Mouse (Mus musculus): ENCODE measurements around the gene Sept9.

Sept9 gene

GRCm38 (mm10) chr11:117176900-117177299 is 22.6 kb upstream of the Sept9 start:
- no peak for DNase-seq

DNA sequence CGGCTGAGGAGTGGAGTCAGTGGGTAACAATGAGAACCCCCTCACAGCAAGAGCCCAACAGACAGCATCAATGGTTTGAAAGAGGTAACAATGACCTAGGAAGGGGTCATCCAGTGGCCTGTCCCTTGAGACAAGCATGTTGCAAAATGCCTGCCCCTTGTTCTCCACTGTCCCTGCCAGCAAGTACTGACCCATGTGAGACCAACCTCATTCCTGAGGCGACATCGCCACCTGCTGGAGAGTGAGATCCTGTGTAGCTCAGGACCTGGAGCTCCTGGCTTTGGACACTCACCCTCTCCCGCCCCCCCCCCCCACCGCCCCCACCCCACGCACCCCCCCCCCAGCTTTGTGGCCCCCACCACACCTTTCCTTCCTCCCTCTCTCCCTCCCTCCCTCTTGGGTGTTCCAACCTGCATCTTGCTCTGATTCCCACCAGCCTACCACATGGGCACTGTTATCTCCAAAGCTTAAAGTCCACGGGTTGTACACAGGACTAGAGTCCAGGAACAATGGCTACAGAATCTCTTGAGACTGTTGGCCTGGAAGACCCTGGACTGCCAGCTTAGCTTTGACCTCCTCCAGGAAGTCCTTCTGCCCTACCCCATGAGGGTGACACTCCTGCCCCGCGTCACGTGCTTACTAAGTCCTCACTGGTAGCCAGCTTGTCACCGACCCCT is 22.0 kb upstream of the Sept9 start:
- DNase-seq = peak; percentile 87

DNA sequence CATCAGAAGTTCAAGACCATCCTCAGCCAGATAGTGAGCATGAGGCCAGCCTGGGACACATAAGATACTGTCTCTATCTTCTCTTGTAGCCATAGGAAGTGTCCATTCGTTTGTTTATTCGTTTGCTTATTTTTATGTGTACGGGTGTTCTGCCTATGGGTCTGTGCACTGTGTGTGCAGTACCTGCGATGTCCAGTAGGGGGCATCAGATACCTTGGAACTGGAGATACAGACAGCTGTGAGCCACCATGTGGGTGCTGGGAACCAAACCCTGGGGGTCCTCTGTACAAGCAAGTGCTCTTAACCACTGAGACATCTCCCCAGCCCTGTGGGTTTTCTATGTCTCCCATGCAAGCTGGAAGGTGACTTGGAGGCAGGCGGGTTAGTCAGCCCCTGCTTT is 19.6 kb upstream of the Sept9 start:
- peak; percentile 42 to 45 for DNase-seq

DNA sequence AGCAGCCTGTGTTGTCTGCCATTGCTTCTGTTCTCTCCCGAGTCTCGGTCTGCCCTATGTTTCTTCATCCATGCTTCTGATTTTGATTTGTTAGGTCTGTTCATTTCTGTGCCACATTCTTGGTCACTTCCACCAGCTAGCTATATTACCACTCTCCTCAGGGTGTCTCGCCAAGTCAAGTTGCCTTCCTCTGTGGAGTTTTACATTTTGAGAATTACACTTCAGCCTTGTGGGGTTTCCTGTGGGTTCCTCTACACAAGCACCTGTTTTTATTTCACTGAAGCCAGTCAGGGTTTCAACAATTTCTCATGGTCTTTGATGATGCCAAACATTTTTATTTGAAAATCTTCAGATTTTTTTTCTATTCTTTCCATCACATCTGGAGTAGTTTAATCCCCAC is 16.7 kb upstream of the Sept9 start:
- DNase-seq = no peak

- no peak for DNase-seq
Observed at GRCm38 (mm10) chr11:117183299-117183698, 16.2 kb upstream of the Sept9 start.

GRCm38 (mm10) chr11:117183841-117184240 is 15.6 kb upstream of the Sept9 start:
- no peak for DNase-seq

GRCm38 (mm10) chr11:117185076-117185933 is 14.2 kb upstream of the Sept9 start:
- DNase-seq = no peak

- no peak for DNase-seq
Observed at GRCm38 (mm10) chr11:117191524-117191923, 7.9 kb upstream of the Sept9 start.

GRCm38 (mm10) chr11:117194475-117194937 is 5.0 kb upstream of the Sept9 start:
- DNase-seq = no peak

DNA sequence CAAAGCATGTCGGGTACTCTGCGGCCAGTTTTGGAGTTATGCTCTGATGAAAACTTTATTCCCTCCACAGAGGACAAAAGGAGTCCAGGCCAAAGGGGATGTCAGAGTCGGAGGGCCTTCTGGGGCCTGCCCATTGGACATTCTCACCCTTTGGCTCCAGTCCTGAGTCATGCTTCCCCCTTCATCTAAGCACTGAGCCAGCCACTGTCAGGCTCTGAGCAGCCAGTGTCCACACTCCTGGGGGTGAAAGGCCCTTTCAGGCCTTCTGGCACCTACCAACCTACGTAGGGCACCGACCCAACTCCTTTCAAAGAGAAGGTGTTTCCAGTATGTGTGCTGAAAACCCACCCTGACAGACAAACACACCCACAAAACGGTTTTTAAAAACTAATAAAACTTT is 3.8 kb upstream of the Sept9 start:
- no peak for DNase-seq

GRCm38 (mm10) chr11:117196681-117197080 is 2.8 kb upstream of the Sept9 start:
- no peak for DNase-seq

DNA sequence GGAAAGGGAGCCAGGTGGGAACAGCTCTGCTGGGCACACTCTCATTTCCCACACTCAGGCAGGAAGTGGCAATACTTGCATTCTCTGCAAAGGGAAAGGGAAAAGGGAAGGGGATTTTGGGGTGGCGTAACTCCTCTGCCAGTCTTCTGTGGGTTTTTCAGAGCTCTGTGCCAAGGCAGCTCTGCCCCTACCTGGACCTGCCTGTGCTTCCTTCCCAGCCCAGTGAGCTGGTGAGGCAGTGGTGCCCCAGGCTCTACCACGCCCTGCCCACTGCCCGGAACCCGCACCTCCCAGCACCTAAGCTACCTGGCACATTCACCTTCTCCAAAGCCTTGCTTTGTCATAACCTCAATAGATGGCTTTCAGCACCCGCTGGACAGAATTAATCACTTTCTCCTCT is 1.3 kb upstream of the Sept9 start:
- DNase-seq = no peak

GRCm38 (mm10) chr11:117201846-117202245 is 2.4 kb downstream of the Sept9 start:
- DNase-seq = no peak

DNA sequence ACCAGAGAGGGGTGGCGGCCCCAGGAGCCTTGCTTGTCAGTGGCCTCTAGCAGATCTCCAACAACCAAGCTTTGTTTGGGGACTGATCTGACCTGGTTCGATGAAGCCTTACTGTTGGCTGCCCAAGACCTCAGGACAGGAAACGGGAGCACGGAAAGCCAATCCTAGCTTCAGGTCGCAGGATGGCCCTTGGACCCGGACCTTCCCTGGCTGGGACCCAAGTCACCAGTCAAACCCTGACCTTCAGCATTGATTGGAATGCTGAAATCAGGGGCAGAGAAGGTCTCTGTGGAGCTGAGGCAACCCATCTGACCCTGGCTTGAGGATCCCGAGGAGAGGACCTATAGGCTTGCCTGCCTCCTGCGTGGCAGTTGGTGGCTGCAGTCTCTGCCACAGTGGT is 5.1 kb downstream of the Sept9 start:
- DNase-seq = no peak

- DNase-seq = no peak
Observed at GRCm38 (mm10) chr11:117205042-117205441, 5.6 kb downstream of the Sept9 start.

GRCm38 (mm10) chr11:117205447-117205846 is 6.0 kb downstream of the Sept9 start:
- no peak for DNase-seq

DNA sequence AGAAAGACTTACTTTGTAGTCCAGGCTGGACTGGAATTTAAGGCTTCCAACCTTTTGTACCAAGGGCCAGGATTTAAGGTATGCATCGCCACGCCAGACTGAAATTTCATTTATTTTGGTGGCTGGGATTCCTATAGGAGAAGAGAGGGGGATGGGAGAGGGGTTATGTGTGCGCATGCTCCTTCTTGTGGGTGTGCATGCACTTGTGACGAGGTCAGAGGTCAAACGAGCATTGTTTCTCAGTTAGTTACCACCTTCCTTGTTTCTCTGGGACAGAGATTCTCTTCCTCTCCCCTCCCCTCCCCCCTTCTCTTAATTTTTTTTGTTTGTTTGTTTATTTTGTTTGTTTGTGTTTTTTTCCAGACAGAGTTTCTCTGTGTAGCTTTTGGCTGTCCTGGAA is 8.0 kb downstream of the Sept9 start:
- no peak for DNase-seq

- no peak for DNase-seq
Observed at GRCm38 (mm10) chr11:117208151-117208673, 8.8 kb downstream of the Sept9 start.

- DNase-seq = no peak
Observed at GRCm38 (mm10) chr11:117216713-117217112, 17.3 kb downstream of the Sept9 start.

DNA sequence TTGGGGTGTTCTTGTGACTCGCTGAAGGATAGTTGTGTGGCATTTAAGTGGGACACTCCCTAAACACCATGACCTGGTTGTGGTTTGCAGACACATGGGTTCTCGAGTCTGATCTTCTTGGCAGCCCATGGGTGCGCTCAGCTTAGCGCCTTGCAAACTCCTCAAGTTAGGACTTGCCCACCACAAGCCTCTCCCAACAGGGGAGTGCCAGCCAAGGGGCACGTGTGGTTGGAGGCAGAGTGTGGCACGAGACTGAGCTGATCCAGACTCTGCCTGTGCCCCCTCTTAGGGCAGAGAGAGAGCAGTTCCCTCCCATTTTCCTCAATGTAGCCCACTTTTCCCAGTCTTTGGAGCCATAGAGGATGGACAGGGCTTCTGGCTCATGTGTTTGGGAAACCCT is 18.6 kb downstream of the Sept9 start:
- DNase-seq = no peak

- no peak for DNase-seq
Observed at GRCm38 (mm10) chr11:117218498-117218897, 19.0 kb downstream of the Sept9 start.

GRCm38 (mm10) chr11:117220777-117221176 is 21.3 kb downstream of the Sept9 start:
- DNase-seq = no peak

- DNase-seq = no peak
Observed at GRCm38 (mm10) chr11:117221182-117221581, 21.7 kb downstream of the Sept9 start.

GRCm38 (mm10) chr11:117222899-117223298 is 23.4 kb downstream of the Sept9 start:
- no peak for DNase-seq

All from B cell, adult 2 months (primary cell).